Mouse (Mus musculus) gastrocnemius, adult 2 months (tissue): ENCODE measurements around the gene Lgr6. TPM values are rescaled to one million over a fixed set of nuclear protein-coding genes. Genes with fewer than 3 reads are reported as not detected.

Source experiments
- DNase-seq: peaks from one replicate; pipeline ENCODE4 v3.0.0; 2022
- H3K27ac ChIP-seq: fragments of 200-600 bp; 2 replicates; pipeline ENCODE4 v1.8.1; 2022; ENCODE audit warnings: mild to moderate bottlenecking
- H3K4me3 ChIP-seq: fragments of 200-600 bp; 2 replicates; pipeline ENCODE4 v1.8.1; 2022; ENCODE audit warnings: mild to moderate bottlenecking, moderate library complexity
- CTCF ChIP-seq: fragments of 200-600 bp; IDR thresholded peaks from 2 replicates; pipeline ENCODE4 v1.8.1; 2022; ENCODE audit warnings: antibody characterized with exemption, mild to moderate bottlenecking, moderate library complexity
- intact Hi-C: fragments of 180-260 bp; cut with DNase I; formaldehyde crosslinking; loops from one replicate; pipeline ENCODE4 v1.15.1; 2025
- long read RNA-seq, 2 experiments: library from polyadenylated mRNA; stranded (forward); transcript quantifications; one replicate each; pipeline ENCODE4 v2.0.0; 2021
- total RNA-seq, 2 experiments: library from RNA; stranded (reverse); gene quantifications; 2 replicates each; pipeline ENCODE4 v1.2.3; 2021

The Lgr6 gene
- total RNA-seq: under 1 TPM; 0.08 to 0.86 TPM
- long read RNA-seq, experiment 1, full-length matches to known transcripts: 2 of 4 reads
- long read RNA-seq, experiment 1, partial matches to known transcripts: 0 of 4 reads
- long read RNA-seq, experiment 1, other reads (novel, unspliced or antisense): 2 of 4 reads
- long read RNA-seq, experiment 2, full-length matches to known transcripts: 1 of 1 reads
- long read RNA-seq, experiment 2, partial matches to known transcripts: 0 of 1 reads
- long read RNA-seq, experiment 2, other reads (novel, unspliced or antisense): 0 of 1 reads

GRCm38 (mm10) chr1:135105124-135105523 lies at the start of gene Lgr6:
Lgr6 (minus strand) TSS chr1:135105276.
- H3K27ac ChIP-seq: no peak within 1 kb of the TSS

DNA sequence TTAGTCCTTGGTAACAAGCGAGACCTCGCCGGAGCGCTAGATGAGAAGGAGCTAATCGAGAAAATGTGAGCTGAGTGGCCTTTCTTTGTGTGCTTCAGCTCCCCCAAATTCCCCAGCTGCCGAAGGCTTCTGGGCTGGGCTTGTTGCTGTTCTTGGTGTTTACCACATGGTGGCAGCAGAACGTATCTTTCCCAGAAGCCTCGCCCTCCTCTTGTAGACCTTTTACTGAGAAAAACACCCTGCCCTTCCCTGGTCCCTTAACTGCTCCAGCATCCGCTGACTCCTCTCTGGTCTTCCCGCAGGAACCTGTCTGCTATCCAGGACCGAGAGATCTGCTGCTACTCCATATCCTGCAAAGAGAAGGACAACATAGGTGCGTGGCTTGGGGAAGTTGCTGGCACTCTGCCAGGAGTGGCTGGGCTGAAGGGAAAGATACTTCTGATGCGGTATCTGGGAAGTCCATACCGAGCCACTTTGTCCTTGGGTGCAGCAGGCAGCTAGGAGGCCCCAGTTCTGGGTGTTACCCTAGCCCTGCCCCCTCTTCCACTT lies 49.4 kb upstream of the Lgr6 start:
- H3K4me3 ChIP-seq: peak overlapping the region; percentile 49
- intact Hi-C loops: loop anchor here (5.0 kb wide), 1 partner anchor 213 kb away; no protein-coding TSS in a partner anchor
- H3K27ac ChIP-seq: peak overlapping the region; percentile 79
- peak; percentile 70 for DNase-seq
- TF ChIP-seq CTCF: peak; percentile 95

More at GRCm38 (mm10) chr1:135105124-135105523, at the start of gene Lgr6:
- no peak for TF ChIP-seq CTCF
- intact Hi-C loops: loop anchor here (5.0 kb wide), 2 partner anchors 73 to 133 kb away; no protein-coding TSS in a partner anchor
- peak; percentile 43 for DNase-seq
- peak within 1 kb of the TSS; percentile 63 for H3K4me3 ChIP-seq

GRCm38 (mm10) chr1:135154011-135154410 lies 48.9 kb upstream of the Lgr6 start:
- H3K27ac ChIP-seq: peak overlapping the region; percentile 79
- intact Hi-C loops: loop anchor here (5.0 kb wide), 1 partner anchor 213 kb away; no protein-coding TSS in a partner anchor
- 0 out of 2 replicates have a peak overlapping the region, but pooled peaks have one; percentile 49 for H3K4me3 ChIP-seq
- DNase-seq: no peak
- no peak for TF ChIP-seq CTCF

GRCm38 (mm10) chr1:135148996-135149395 lies 43.9 kb upstream of the Lgr6 start:
- no peak overlapping the region for H3K4me3 ChIP-seq
- no peak for TF ChIP-seq CTCF
- no peak for DNase-seq
- intact Hi-C loops: no loop called here
- no peak overlapping the region for H3K27ac ChIP-seq

DNA sequence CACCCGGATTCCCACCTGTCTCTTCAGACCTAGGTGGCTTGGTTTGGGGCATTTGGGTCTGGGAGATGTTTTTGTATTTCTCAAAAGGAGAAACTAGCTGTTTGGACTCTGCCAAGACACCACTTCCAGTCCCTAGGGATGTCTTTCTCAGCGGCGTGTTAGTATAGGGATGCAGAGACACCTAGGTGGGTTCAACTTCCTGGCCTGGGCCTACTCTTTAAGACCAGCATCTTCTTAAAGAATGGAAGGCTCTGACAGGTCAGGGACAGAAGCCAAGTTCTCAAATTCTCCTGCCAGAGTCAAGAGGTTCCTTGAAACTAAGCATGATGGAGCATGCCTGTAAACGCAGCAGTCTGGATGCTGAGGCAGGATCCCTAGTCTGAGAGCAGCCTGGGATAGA lies 43.4 kb upstream of the Lgr6 start:
- intact Hi-C loops: no loop called here
- Histone ChIP-seq H3K27ac (peak overlapping the region; percentile 98), H3K4me3 (peak overlapping the region; percentile 94)
- no peak for DNase-seq
- no peak for TF ChIP-seq CTCF

DNA sequence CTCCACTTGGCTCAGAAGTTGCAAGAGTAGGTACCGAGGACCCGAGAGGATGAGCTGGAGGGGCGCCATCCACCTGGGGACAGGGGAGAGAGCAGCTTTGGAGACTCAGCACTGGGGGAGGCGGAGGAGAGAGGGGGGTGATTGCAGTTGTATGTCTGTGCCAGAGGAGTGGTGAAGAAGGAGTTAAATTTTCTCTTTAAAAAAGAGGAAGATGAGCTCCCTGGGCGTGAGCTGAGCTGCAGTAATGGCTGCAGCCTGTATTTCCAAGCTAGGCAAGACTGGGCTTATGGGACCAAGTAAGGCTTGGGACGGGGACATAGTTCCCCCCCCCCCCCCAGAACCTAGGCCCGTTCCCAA lies 42.6 kb upstream of the Lgr6 start:
- peak overlapping the region; percentile 98 for H3K27ac ChIP-seq

GRCm38 (mm10) chr1:135146946-135147701 lies 42.0 kb upstream of the Lgr6 start:
- intact Hi-C loops: no loop called here
- peak; percentile 92 for DNase-seq
- TF ChIP-seq CTCF: no peak
- Histone ChIP-seq H3K4me3 (peak overlapping the region; percentile 94), H3K27ac (peak overlapping the region; percentile 98)

More for the DNA sequence above, 42.6 kb upstream of the Lgr6 start:
- peak overlapping the region; percentile 94 for H3K4me3 ChIP-seq
- no peak for DNase-seq
- TF ChIP-seq CTCF: no peak
- intact Hi-C loops: no loop called here

- intact Hi-C loops: no loop called here
- TF ChIP-seq CTCF: no peak
These were observed 41.2 kb upstream of the Lgr6 start, which contains the start of gene Arl8a for GRCm38 (mm10) chr1:135146077-135146945. Arl8a (plus strand) TSS chr1:135146824.

DNA sequence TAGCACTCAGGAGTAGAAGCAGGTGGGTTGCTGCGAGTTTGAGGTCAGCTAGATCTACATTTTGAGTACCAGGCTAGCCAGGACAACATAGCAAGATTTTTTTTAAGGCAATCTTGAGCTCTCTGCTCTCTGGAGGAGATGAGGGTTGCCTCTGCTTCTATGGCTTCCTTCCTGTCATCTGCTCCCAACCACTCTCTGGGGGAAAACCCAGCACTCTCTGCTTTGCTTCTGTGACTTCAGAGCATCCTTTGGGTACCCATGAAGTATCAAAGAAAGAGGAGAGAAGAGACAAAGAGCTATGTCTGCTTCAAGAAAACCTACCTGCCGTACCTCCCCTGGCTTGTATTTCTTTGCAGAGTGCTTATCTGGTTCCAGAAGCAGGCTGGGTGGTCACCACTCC lies 38.9 kb upstream of the Lgr6 start:
- intact Hi-C loops: no loop called here
- TF ChIP-seq CTCF: no peak
- Histone ChIP-seq H3K4me3 (no peak overlapping the region), H3K27ac (no peak overlapping the region)
- no peak for DNase-seq

More at GRCm38 (mm10) chr1:135146077-135146945, 41.2 kb upstream of the Lgr6 start, which contains the start of gene Arl8a:
- peak; percentile 95 for DNase-seq
- peak within 1 kb of the TSS; percentile 98 for H3K27ac ChIP-seq
- peak within 1 kb of the TSS; percentile 94 for H3K4me3 ChIP-seq

- no peak for TF ChIP-seq CTCF
These were observed 37.4 kb upstream of the Lgr6 start for GRCm38 (mm10) chr1:135142452-135142851.

GRCm38 (mm10) chr1:135139906-135140305 lies 34.8 kb upstream of the Lgr6 start:
- no peak for DNase-seq
- intact Hi-C loops: no loop called here
- TF ChIP-seq CTCF: no peak
- no peak overlapping the region for H3K27ac ChIP-seq
- H3K4me3 ChIP-seq: no peak overlapping the region

More at GRCm38 (mm10) chr1:135142452-135142851, 37.4 kb upstream of the Lgr6 start:
- H3K27ac ChIP-seq: no peak overlapping the region
- DNase-seq: no peak
- intact Hi-C loops: no loop called here
- H3K4me3 ChIP-seq: no peak overlapping the region

- Histone ChIP-seq H3K4me3 (no peak overlapping the region), H3K27ac (no peak overlapping the region)
- intact Hi-C loops: loop anchor here (1.0 kb wide), 1 partner anchor 23 kb away; no protein-coding TSS in a partner anchor
- DNase-seq: peak; percentile 66
- peak; percentile 86 for TF ChIP-seq CTCF
These were observed 31.4 kb upstream of the Lgr6 start for GRCm38 (mm10) chr1:135136500-135136899.
